Mouse (Mus musculus) kidney, embryonic 16.5 days (tissue): ENCODE data around the gene Platr17. TPM values are rescaled to one million over a fixed set of nuclear protein-coding genes. Genes with fewer than 3 reads are reported as not detected.

Experiments
- ATAC-seq: fragments of 200-750 bp; cut with Nextera tagmentation; 2 replicates; pipeline ENCODE4 v1.8.0; 2017; ENCODE audit warnings: moderate TSS enrichment; ENCODE audit not compliant: low FRiP score, low TSS enrichment
- H3K27ac ChIP-seq: fragments of 300-500 bp; sonication (generic); 2 replicates; pipeline ENCODE4 v1.5.1; 2014; ENCODE audit warnings: low read length
- H3K27me3 ChIP-seq: fragments of 300-500 bp; sonication (generic); 2 replicates; pipeline ENCODE4 v1.6.1; 2014; ENCODE audit warnings: low read length, control low read depth, mixed read lengths; ENCODE audit not compliant: insufficient read depth
- H3K36me3 ChIP-seq: fragments of 300-500 bp; sonication (generic); 2 replicates; pipeline ENCODE4 v1.6.1; 2014; ENCODE audit warnings: low read length, control low read depth, mixed read lengths; ENCODE audit not compliant: insufficient read depth
- H3K4me1 ChIP-seq: fragments of 300-500 bp; sonication (generic); 2 replicates; pipeline ENCODE4 v1.6.1; 2014; ENCODE audit warnings: low read length, control low read depth, mixed read lengths; ENCODE audit not compliant: insufficient read depth
- H3K4me2 ChIP-seq: fragments of 300-500 bp; sonication (generic); replicated peaks from 2 replicates; pipeline ENCODE4 v1.6.1; 2014; ENCODE audit warnings: low read depth, low read length
- H3K4me3 ChIP-seq: fragments of 300-500 bp; sonication (generic); 2 replicates; pipeline ENCODE4 v1.5.1; 2014; ENCODE audit warnings: mild to moderate bottlenecking, low read length
- H3K9ac ChIP-seq: fragments of 300-500 bp; sonication (generic); replicated peaks from 2 replicates; pipeline ENCODE4 v1.6.1; 2014; ENCODE audit warnings: low read length
- H3K9me3 ChIP-seq: fragments of 300-500 bp; sonication (generic); 2 replicates; pipeline ENCODE4 v1.6.1; 2016; ENCODE audit warnings: low read length, control low read depth
- WGBS: fragments of 180-500 bp; shearing (Covaris S2); extraction: QIAGEN DNeasy Blood & Tissue Kit; methylation state at CpG from one replicate; pipeline ENCODE4 v1.1.7; 2014; 5-methylcytosine and 5-hydroxymethylcytosine counted together
- polyA plus RNA-seq: library from polyadenylated mRNA; unstranded; fragments of >200 nt; fragmentation: Nextera tagmentation; extraction: Ambion mirVana; gene quantifications from 2 replicates; pipeline ENCODE4 v1.2.1, GENCODE M21; 2015

Platr17 gene
- polyA plus RNA-seq, 1 experiment from 2014 or later, result 0.22 TPM

GRCm38 (mm10) chr17:33911052-33911812, 6.3 kb downstream of the Platr17 start:
- 57% methylated on average over 31 of the region's 31 CpGs for WGBS
- H3K9ac ChIP-seq, result no peak overlapping the region; the same call in 1 of the 2 replicates
- H3K27me3 ChIP-seq, result no peaks in the 10 kb centered on the region
- H3K36me3 ChIP-seq, result peaks cover 35% of the 10 kb centered on the region
- H3K4me2 ChIP-seq, result peak overlapping the region; percentile 77; the same call in 1 of the 2 replicates
- ATAC-seq, result no peak
- H3K9me3 ChIP-seq, result no peaks in the 10 kb centered on the region
- peak overlapping the region; percentile 13; the same call in 1 of the 2 replicates for H3K4me3 ChIP-seq
- 0 out of 2 replicates have a peak overlapping the region, but pooled peaks have one; percentile 37 for H3K27ac ChIP-seq
- peaks cover 43% of the 10 kb centered on the region for H3K4me1 ChIP-seq

- 58% methylated on average over 28 of the region's 28 CpGs for WGBS
- H3K4me2 ChIP-seq, result peak overlapping the region; percentile 77; the same call in 1 of the 2 replicates
Observed at GRCm38 (mm10) chr17:33911813-33912414, 7.0 kb downstream of the Platr17 start.

GRCm38 (mm10) chr17:33913264-33913663, 8.3 kb downstream of the Platr17 start:
- H3K36me3 ChIP-seq, result peaks cover 43% of the 10 kb centered on the region
- H3K27me3 ChIP-seq, result no peaks in the 10 kb centered on the region
- 90% methylated on average over 10 of the region's 10 CpGs for WGBS
- H3K9me3 ChIP-seq, result no peaks in the 10 kb centered on the region
- H3K4me2 ChIP-seq, result no peak overlapping the region
- no peak overlapping the region for H3K9ac ChIP-seq
- peaks cover 45% of the 10 kb centered on the region for H3K4me1 ChIP-seq
- no peak overlapping the region for H3K27ac ChIP-seq
- ATAC-seq, result no peak
- no peak overlapping the region for H3K4me3 ChIP-seq

More at GRCm38 (mm10) chr17:33911813-33912414, 7.0 kb downstream of the Platr17 start:
- Histone ChIP-seq H3K9ac (no peak overlapping the region), H3K27me3 (no peaks in the 10 kb centered on the region), H3K27ac (no peak overlapping the region), H3K9me3 (no peaks in the 10 kb centered on the region), H3K36me3 (peaks cover 35% of the 10 kb centered on the region), H3K4me3 (peak overlapping the region; percentile 13; the same call in 1 of the 2 replicates), H3K4me1 (peaks cover 47% of the 10 kb centered on the region)
- ATAC-seq, result no peak

GRCm38 (mm10) chr17:33913905-33914304, 9.0 kb downstream of the Platr17 start:
- ATAC-seq, result no peak
- Histone ChIP-seq H3K27me3 (no peaks in the 10 kb centered on the region), H3K36me3 (peaks cover 43% of the 10 kb centered on the region), H3K27ac (no peak overlapping the region), H3K4me3 (no peak overlapping the region), H3K9me3 (no peaks in the 10 kb centered on the region), H3K9ac (no peak overlapping the region), H3K4me2 (no peak overlapping the region), H3K4me1 (peaks cover 49% of the 10 kb centered on the region)
- 94% methylated on average over 8 of the region's 8 CpGs for WGBS

GRCm38 (mm10) chr17:33914969-33915391, 10.0 kb downstream of the Platr17 start:
- peaks cover 43% of the 10 kb centered on the region for H3K36me3 ChIP-seq
- peak overlapping the region; percentile 40 for H3K27ac ChIP-seq
- no peaks in the 10 kb centered on the region for H3K27me3 ChIP-seq
- H3K4me2 ChIP-seq, result peak overlapping the region; percentile 59
- ATAC-seq, result no peak
- no peak overlapping the region; the same call in 1 of the 2 replicates for H3K9ac ChIP-seq
- WGBS, result 68% methylated on average over 13 of the region's 13 CpGs
- H3K4me3 ChIP-seq, result peak overlapping the region; percentile 62
- H3K9me3 ChIP-seq, result no peaks in the 10 kb centered on the region
- H3K4me1 ChIP-seq, result peaks cover 52% of the 10 kb centered on the region

- H3K4me1 ChIP-seq, result peaks cover 46% of the 10 kb centered on the region
- H3K36me3 ChIP-seq, result peaks cover 43% of the 10 kb centered on the region
- peak within 1 kb of the TSS; percentile 59 for H3K4me2 ChIP-seq
- peak; percentile 92 for ATAC-seq
- H3K9ac ChIP-seq, result peak within 1 kb of the TSS; percentile 61
- H3K27ac ChIP-seq, result peak within 1 kb of the TSS; percentile 70
- no peaks in the 10 kb centered on the region for H3K9me3 ChIP-seq
- H3K4me3 ChIP-seq, result peak within 1 kb of the TSS; percentile 62
- no peaks in the 10 kb centered on the region for H3K27me3 ChIP-seq
- WGBS, result under 1% methylated on average over 26 of the region's 34 CpGs
Observed at GRCm38 (mm10) chr17:33915671-33916250, 10.8 kb downstream of the Platr17 start, which contains the start of the genes Tapbp and Zbtb22. Gene Tapbp (plus strand): TSS chr17:33915899. Gene Zbtb22 (plus strand): TSS chr17:33915904.

GRCm38 (mm10) chr17:33916294-33916693, 11.4 kb downstream of the Platr17 start:
- peaks cover 43% of the 10 kb centered on the region for H3K4me1 ChIP-seq
- H3K27me3 ChIP-seq, result no peaks in the 10 kb centered on the region
- WGBS, result under 1% methylated on average over 9 of the region's 20 CpGs
- H3K4me3 ChIP-seq, result peak overlapping the region; percentile 62
- peak overlapping the region; percentile 61 for H3K9ac ChIP-seq
- peak overlapping the region; percentile 59 for H3K4me2 ChIP-seq
- ATAC-seq, result peak; percentile 4
- no peaks in the 10 kb centered on the region for H3K9me3 ChIP-seq
- peak overlapping the region; percentile 70 for H3K27ac ChIP-seq
- peaks cover 43% of the 10 kb centered on the region for H3K36me3 ChIP-seq

- peak overlapping the region; percentile 61 for H3K9ac ChIP-seq
- H3K4me2 ChIP-seq, result peak overlapping the region; percentile 59
- WGBS, result 74% methylated on average over 31 of the region's 31 CpGs
- no peak for ATAC-seq
- H3K4me3 ChIP-seq, result peak overlapping the region; percentile 62
- H3K4me1 ChIP-seq, result peaks cover 36% of the 10 kb centered on the region
- H3K9me3 ChIP-seq, result no peaks in the 10 kb centered on the region
- peaks cover 35% of the 10 kb centered on the region for H3K36me3 ChIP-seq
- H3K27ac ChIP-seq, result no peak overlapping the region
- H3K27me3 ChIP-seq, result no peaks in the 10 kb centered on the region
Observed at GRCm38 (mm10) chr17:33916847-33917655, 12.1 kb downstream of the Platr17 start.

- H3K4me3 ChIP-seq, result no peak overlapping the region
- no peak overlapping the region for H3K27ac ChIP-seq
- no peaks in the 10 kb centered on the region for H3K9me3 ChIP-seq
- ATAC-seq, result no peak
- 86% methylated on average over 18 of the region's 18 CpGs for WGBS
- no peaks in the 10 kb centered on the region for H3K27me3 ChIP-seq
- H3K36me3 ChIP-seq, result peaks cover 29% of the 10 kb centered on the region
- H3K4me2 ChIP-seq, result no peak overlapping the region
- peaks cover 34% of the 10 kb centered on the region for H3K4me1 ChIP-seq
- H3K9ac ChIP-seq, result no peak overlapping the region
Observed at GRCm38 (mm10) chr17:33917656-33918292, 12.8 kb downstream of the Platr17 start.
